Mouse (Mus musculus) naive thymus-derived CD4-positive, alpha-beta T cell, adult 5 months (primary cell): Measurements from ENCODE around the gene Hgfac. TPM values are rescaled to one million over a fixed set of nuclear protein-coding genes. Genes with fewer than 3 reads are reported as not detected.

Experiments used
- polyA plus RNA-seq: library from polyadenylated mRNA; unstranded; fragments of 100-300 nt; shearing (Covaris generic); gene quantifications from one replicate; pipeline ENCODE4 v1.2.1, GENCODE M21; 2017

The Hgfac gene
- not detected for polyA plus RNA-seq

GRCm38 (mm10) chr5:35041268-35041829 lies at the start of gene Hgfac:
TSS of gene Hgfac (plus strand) at chr5:35041509.

GRCm38 (mm10) chr5:35056604-35057432 lies 15.5 kb downstream of the Hgfac start, which contains the start of gene Dok7:
TSS of gene Dok7 (plus strand) at chr5:35056766.

Other genes starting within 250 kb of the Hgfac start
- 0.50 TPM for gene Msantd1, start 133.5 kb upstream of the Hgfac start, polyA plus RNA-seq
- 5.1 TPM for gene Rgs12, start 92.1 kb upstream of the Hgfac start, polyA plus RNA-seq
- not detected for gene Dok7, start 15.3 kb downstream of the Hgfac start, polyA plus RNA-seq
- 91.0 TPM for gene Lrpap1, start 64.3 kb downstream of the Hgfac start, polyA plus RNA-seq
- not detected for gene Adra2c, start 236.8 kb downstream of the Hgfac start, polyA plus RNA-seq